Mouse (Mus musculus) thymus, postnatal 14 days (tissue): ENCODE measurements around the gene Cbx7.

Experiments
- DNase-seq: peaks from one replicate; pipeline ENCODE4 v3.0.0; 2021

Cbx7 gene

GRCm38 (mm10) chr15:79970940-79971339 is at the start of gene Cbx7:
TSS of gene Cbx7 (minus strand) at chr15:79971119.
- no peak for DNase-seq

- DNase-seq = peak; percentile 58
These were observed 49.6 kb upstream of the Cbx7 start for GRCm38 (mm10) chr15:80020516-80020915.

- no peak for DNase-seq
These were observed 48.7 kb upstream of the Cbx7 start for GRCm38 (mm10) chr15:80019625-80020024.

GRCm38 (mm10) chr15:80019220-80019619 is 48.3 kb upstream of the Cbx7 start:
- no peak for DNase-seq

GRCm38 (mm10) chr15:80016563-80017301 is 45.8 kb upstream of the Cbx7 start:
- no peak for DNase-seq

GRCm38 (mm10) chr15:80015211-80015952 is 44.5 kb upstream of the Cbx7 start:
- DNase-seq = no peak

- peak; percentile 64 for DNase-seq
These were observed 43.6 kb upstream of the Cbx7 start, which contains the start of gene Pdgfb for GRCm38 (mm10) chr15:80014321-80015210. TSS of gene Pdgfb (minus strand) at chr15:80014977.

GRCm38 (mm10) chr15:80014031-80014320 is 43.1 kb upstream of the Cbx7 start:
- DNase-seq = no peak

GRCm38 (mm10) chr15:80013256-80014030 is 42.5 kb upstream of the Cbx7 start:
- DNase-seq = no peak

GRCm38 (mm10) chr15:80012527-80013201 is 41.7 kb upstream of the Cbx7 start:
- DNase-seq = peak; percentile 46

GRCm38 (mm10) chr15:80011778-80012526 is 41.0 kb upstream of the Cbx7 start:
- DNase-seq = peak; percentile 70

GRCm38 (mm10) chr15:80011194-80011593 is 40.3 kb upstream of the Cbx7 start:
- no peak for DNase-seq

GRCm38 (mm10) chr15:80010182-80010558 is 39.3 kb upstream of the Cbx7 start:
- no peak for DNase-seq

- peak; percentile 90 for DNase-seq
These were observed 38.7 kb upstream of the Cbx7 start for GRCm38 (mm10) chr15:80009421-80010181.

- no peak for DNase-seq
These were observed 37.5 kb upstream of the Cbx7 start for GRCm38 (mm10) chr15:80008461-80008860.

GRCm38 (mm10) chr15:80006156-80006555 is 35.2 kb upstream of the Cbx7 start:
- DNase-seq = peak; percentile 18

GRCm38 (mm10) chr15:80005436-80005835 is 34.5 kb upstream of the Cbx7 start:
- DNase-seq = no peak

- peak; percentile 38 for DNase-seq
These were observed 33.9 kb upstream of the Cbx7 start for GRCm38 (mm10) chr15:80004644-80005340.

- no peak for DNase-seq
These were observed 32.7 kb upstream of the Cbx7 start for GRCm38 (mm10) chr15:80003581-80003980.

- no peak for DNase-seq
These were observed 30.7 kb upstream of the Cbx7 start for GRCm38 (mm10) chr15:80001601-80002000.
